Mouse (Mus musculus) MEL (cell line): ENCODE data around the gene Nat8f5. TPM values are rescaled to one million over a fixed set of nuclear protein-coding genes. Genes with fewer than 3 reads are reported as not detected.

Source experiments
- DNase-seq: peaks from one replicate; pipeline ENCODE4 v3.0.0; 2011; ENCODE audit warnings: low read depth, low spot score
- H3K27ac ChIP-seq: 2 replicates; pipeline ENCODE4 v1.5.1; 2012; ENCODE audit warnings: low read depth, mild to moderate bottlenecking, control low read depth, low read length, moderate library complexity; ENCODE audit not compliant: control insufficient read depth
- H3K27me3 ChIP-seq, 2 experiments: fragments of 150-350 bp in 1 of 2; sonication (generic) in 1 of 2; 2 replicates each; pipeline ENCODE4 v1.6.1; 2012; ENCODE audit warnings: low read length in 2 of 2, mild to moderate bottlenecking in 2 of 2, improper control_type of control experiment in 1 of 2, moderate library complexity in 1 of 2; ENCODE audit not compliant: insufficient read depth in 2 of 2, control insufficient read depth in 1 of 2
- H3K36me3 ChIP-seq, 2 experiments: 2 replicates each; pipeline ENCODE4 v1.6.1; 2012 to 2014; ENCODE audit warnings: low read length in 2 of 2, improper control_type of control experiment in 1 of 2, inconsistent platforms in 1 of 2, mild to moderate bottlenecking in 1 of 2; ENCODE audit not compliant: insufficient read depth in 2 of 2, control insufficient read depth in 1 of 2
- H3K4me1 ChIP-seq, 2 experiments: fragments of 150-350 bp in 1 of 2; sonication (generic) in 1 of 2; 2 replicates each; pipeline ENCODE4 v1.6.1; 2012; ENCODE audit warnings: low read length in 2 of 2, improper control_type of control experiment in 1 of 2, mild to moderate bottlenecking in 1 of 2; ENCODE audit not compliant: insufficient read depth in 2 of 2, control insufficient read depth in 1 of 2
- H3K4me3 ChIP-seq, 2 experiments: fragments of 150-350 bp in 1 of 2; sonication (generic) in 1 of 2; 2 replicates each; pipeline ENCODE4 v1.5.1; 2012; ENCODE audit warnings: low read depth in 2 of 2, low read length in 2 of 2, mild to moderate bottlenecking in 2 of 2, moderate library complexity in 2 of 2, control low read depth in 1 of 2, improper control_type of control experiment in 1 of 2; ENCODE audit not compliant: control insufficient read depth in 1 of 2, insufficient read depth in 1 of 2
- H3K79me2 ChIP-seq: 2 replicates; pipeline ENCODE4 v1.6.1; 2012; ENCODE audit warnings: mild to moderate bottlenecking, low read length, moderate library complexity; ENCODE audit not compliant: control insufficient read depth, poor library complexity, insufficient read depth
- H3K9ac ChIP-seq: 2 replicates; pipeline ENCODE4 v1.6.1; 2012; ENCODE audit warnings: low read depth, mild to moderate bottlenecking, control low read depth, low read length, moderate library complexity; ENCODE audit not compliant: control insufficient read depth, poor library complexity, severe bottlenecking
- H3K9me3 ChIP-seq: fragments of 150-350 bp; sonication (generic); replicated peaks from 2 replicates; pipeline ENCODE4 v1.6.1; 2012; ENCODE audit warnings: mild to moderate bottlenecking, low read length, improper control_type of control experiment, moderate library complexity; ENCODE audit not compliant: insufficient read depth
- BHLHE40 ChIP-seq: IDR thresholded peaks from 2 replicates; pipeline ENCODE4 v1.6.1; 2012; ENCODE audit warnings: low read depth, mild to moderate bottlenecking, inconsistent platforms, low read length, improper control_type of control experiment, borderline replicate concordance
- CHD1 ChIP-seq: IDR thresholded peaks from 2 replicates; pipeline ENCODE4 v1.6.1; 2012; ENCODE audit warnings: low read depth, mild to moderate bottlenecking, inconsistent platforms, low read length, improper control_type of control experiment
- CHD2 ChIP-seq: IDR thresholded peaks from 2 replicates; pipeline ENCODE4 v1.6.1; 2011; ENCODE audit warnings: low read length, improper control_type of control experiment
- CTCF ChIP-seq, 3 experiments: IDR thresholded peaks in 2 of 3; conservative IDR thresholded peaks in 1 of 3; 2 replicates each; pipeline ENCODE4 v1.5.1; 2011 to 2012; ENCODE audit warnings: low read length in 3 of 3, low read depth in 2 of 3, mild to moderate bottlenecking in 2 of 3, improper control_type of control experiment in 1 of 3, inconsistent platforms in 1 of 3, mixed read lengths in 1 of 3, moderate library complexity in 1 of 3; ENCODE audit not compliant: control insufficient read depth in 1 of 3, insufficient read depth in 1 of 3, poor library complexity in 1 of 3, severe bottlenecking in 1 of 3
- EP300 ChIP-seq, 2 experiments: IDR thresholded peaks; 2 replicates each; pipeline ENCODE4 v1.6.1; 2011; ENCODE audit warnings: improper control_type of control experiment in 2 of 2, low read length in 2 of 2, low read depth in 1 of 2, mild to moderate bottlenecking in 1 of 2
- ETS1 ChIP-seq: IDR thresholded peaks from 2 replicates; pipeline ENCODE4 v1.6.1; 2012; ENCODE audit warnings: low read depth, mild to moderate bottlenecking, inconsistent platforms, low read length, improper control_type of control experiment, moderate library complexity
- GABPA ChIP-seq: IDR thresholded peaks from 2 replicates; pipeline ENCODE4 v1.6.1; 2012; ENCODE audit warnings: low read depth, mild to moderate bottlenecking, inconsistent platforms, low read length, improper control_type of control experiment, moderate library complexity
- HCFC1 ChIP-seq: IDR thresholded peaks from 2 replicates; pipeline ENCODE4 v1.6.1; 2012; ENCODE audit warnings: low read depth, mild to moderate bottlenecking, inconsistent platforms, low read length, improper control_type of control experiment, moderate library complexity
- JUND ChIP-seq: IDR thresholded peaks from 2 replicates; pipeline ENCODE4 v1.6.1; 2011; ENCODE audit warnings: low read depth, mild to moderate bottlenecking, improper control_type of control experiment, low read length
- MAFK ChIP-seq: IDR thresholded peaks from 2 replicates; pipeline ENCODE4 v1.6.1; 2011; ENCODE audit warnings: low read depth, mild to moderate bottlenecking, low read length, improper control_type of control experiment, borderline replicate concordance
- MAZ ChIP-seq: IDR thresholded peaks from 2 replicates; pipeline ENCODE4 v1.6.1; 2012; ENCODE audit warnings: low read depth, mild to moderate bottlenecking, inconsistent platforms, low read length, improper control_type of control experiment
- MXI1 ChIP-seq: IDR thresholded peaks from 2 replicates; pipeline ENCODE4 v1.6.1; 2011; ENCODE audit warnings: mild to moderate bottlenecking, low read depth, low read length, improper control_type of control experiment
- MYB ChIP-seq: IDR thresholded peaks from 2 replicates; pipeline ENCODE4 v1.6.1; 2011; ENCODE audit warnings: mild to moderate bottlenecking, low read depth, low read length, improper control_type of control experiment
- NRF1 ChIP-seq: IDR thresholded peaks from 2 replicates; pipeline ENCODE4 v1.6.1; 2014; ENCODE audit warnings: low read depth, mild to moderate bottlenecking, inconsistent platforms, low read length, improper control_type of control experiment, moderate library complexity; ENCODE audit not compliant: poor library complexity, insufficient read depth, severe bottlenecking
- POLR2A ChIP-seq, 2 experiments: IDR thresholded peaks; 2 replicates each; pipeline ENCODE4 v1.6.1; 2011 to 2012; ENCODE audit warnings: low read length in 2 of 2, mild to moderate bottlenecking in 2 of 2, control low read depth in 1 of 2, improper control_type of control experiment in 1 of 2, low read depth in 1 of 2, moderate library complexity in 1 of 2; ENCODE audit not compliant: control insufficient read depth in 1 of 2, insufficient read depth in 1 of 2, poor library complexity in 1 of 2
- POLR2AphosphoS2 ChIP-seq: IDR thresholded peaks from 2 replicates; pipeline ENCODE4 v1.6.1; 2011; ENCODE audit warnings: low read length, improper control_type of control experiment
- RAD21 ChIP-seq: IDR thresholded peaks from 2 replicates; pipeline ENCODE4 v1.6.1; 2011; ENCODE audit warnings: mild to moderate bottlenecking, low read depth, low read length, improper control_type of control experiment
- RCOR1 ChIP-seq: IDR thresholded peaks from 2 replicates; pipeline ENCODE4 v1.6.1; 2012; ENCODE audit warnings: low read depth, mild to moderate bottlenecking, inconsistent platforms, low read length, improper control_type of control experiment
- SMC3 ChIP-seq: IDR thresholded peaks from 2 replicates; pipeline ENCODE4 v1.6.1; 2011; ENCODE audit warnings: low read depth, low read length, improper control_type of control experiment
- TAL1 ChIP-seq: IDR thresholded peaks from 2 replicates; pipeline ENCODE4 v1.6.1; 2012; ENCODE audit warnings: mild to moderate bottlenecking, inconsistent platforms, low read length, moderate library complexity, mixed read lengths
- TBP ChIP-seq: IDR thresholded peaks from 2 replicates; pipeline ENCODE4 v1.8.0; 2011; ENCODE audit warnings: low read depth, low read length, improper control_type of control experiment
- TCF12 ChIP-seq: IDR thresholded peaks from 2 replicates; pipeline ENCODE4 v1.6.1; 2014; ENCODE audit warnings: low read depth, mild to moderate bottlenecking, inconsistent platforms, low read length, improper control_type of control experiment, moderate library complexity
- USF1 ChIP-seq: IDR thresholded peaks from 2 replicates; pipeline ENCODE4 v1.6.1; 2014; ENCODE audit warnings: low read depth, mild to moderate bottlenecking, inconsistent platforms, low read length, improper control_type of control experiment, moderate library complexity
- ZC3H11A ChIP-seq: IDR thresholded peaks from 2 replicates; pipeline ENCODE4 v1.6.1; 2012; ENCODE audit warnings: low read depth, mild to moderate bottlenecking, inconsistent platforms, low read length, improper control_type of control experiment
- ZKSCAN1 ChIP-seq: IDR thresholded peaks from 2 replicates; pipeline ENCODE4 v1.6.1; 2012; ENCODE audit warnings: low read depth, mild to moderate bottlenecking, inconsistent platforms, low read length, improper control_type of control experiment, moderate library complexity
- ZNF384 ChIP-seq: IDR thresholded peaks from 2 replicates; pipeline ENCODE4 v1.6.1; 2012; ENCODE audit warnings: low read depth, mild to moderate bottlenecking, inconsistent platforms, low read length, improper control_type of control experiment
- polyA plus RNA-seq, 2 experiments: library from polyadenylated mRNA; stranded (reverse) in 1 of 2; unstranded in 1 of 2; fragments of >175 nt in 1 of 2; fragments of >200 nt in 1 of 2; gene quantifications; 2 replicates each; pipeline versions ENCODE4 v1.2.1 to v1.2.4; 2012; ENCODE audit warnings: low replicate concordance in 2 of 2, low read depth in 1 of 2; ENCODE audit not compliant: insufficient read length in 2 of 2, insufficient read depth in 1 of 2, missing spikeins in 1 of 2
- total RNA-seq: library from RNA; depleted of rRNA; stranded (reverse); fragments of 300-350 nt; gene quantifications from 2 replicates; pipeline ENCODE4 v1.2.3, GENCODE M21; 2012

The Nat8f5 gene
- total and polyA plus RNA-seq, 3 experiments, result not detected

- no peak for DNase-seq
- Histone ChIP-seq H3K9me3 (no peaks in the 10 kb centered on the region), H3K4me1 (no peaks in the 10 kb centered on the region), H3K9ac (no peak overlapping the region), H3K36me3 (no peaks in the 10 kb centered on the region), H3K79me2 (no peaks in the 10 kb centered on the region), H3K4me3 (no peak overlapping the region), H3K27me3 (peaks cover 0 to 3% of the 10 kb centered on the region in 2 experiments), H3K27ac (no peak overlapping the region)
- no peak for TF ChIP-seq POLR2AphosphoS2
- TF ChIP-seq JUND, result no peak
- no peak for TF ChIP-seq USF1
- TF ChIP-seq TBP, result no peak
- no peak for TF ChIP-seq POLR2A (IDR thresholded peaks at IDR 0.05; ENCODE audit: control insufficient read depth in 1 of 2, insufficient read depth in 1 of 2, low read depth in 1 of 2, low read length in 2 of 2, poor library complexity in 1 of 2)
- no peak for TF ChIP-seq CTCF (IDR thresholded peaks at IDR 0.05 in 2 of 3, conservative IDR thresholded peaks at IDR 0.05 in 1 of 3; ENCODE audit: control insufficient read depth in 1 of 3, insufficient read depth in 1 of 3, low read depth in 2 of 3, low read length in 3 of 3, poor library complexity in 1 of 3, severe bottlenecking in 1 of 3)
- TF ChIP-seq SMC3, result no peak
- no peak for TF ChIP-seq TAL1
- no peak for TF ChIP-seq EP300 (IDR thresholded peaks at IDR 0.05; ENCODE audit: low read depth in 1 of 2, low read length in 2 of 2)
Observed at GRCm38 (mm10) chr6:85863136-85863535, 42.4 kb upstream of the Nat8f5 start.

- Histone ChIP-seq H3K27me3 (peaks cover 0 to 3% of the 10 kb centered on the region in 2 experiments), H3K79me2 (no peaks in the 10 kb centered on the region), H3K9ac (no peak overlapping the region), H3K4me3 (no peak overlapping the region), H3K27ac (no peak overlapping the region), H3K4me1 (no peaks in the 10 kb centered on the region), H3K9me3 (no peaks in the 10 kb centered on the region), H3K36me3 (no peaks in the 10 kb centered on the region)
- TF ChIP-seq NRF1, result no peak
- no peak for DNase-seq
Observed at GRCm38 (mm10) chr6:85862565-85862964, 41.8 kb upstream of the Nat8f5 start.

GRCm38 (mm10) chr6:85861247-85861646 is 40.5 kb upstream of the Nat8f5 start:
- Histone ChIP-seq H3K4me1 (no peaks in the 10 kb centered on the region), H3K4me3 (no peak overlapping the region), H3K9ac (no peak overlapping the region), H3K27ac (no peak overlapping the region), H3K9me3 (no peaks in the 10 kb centered on the region), H3K36me3 (no peaks in the 10 kb centered on the region), H3K27me3 (peaks cover 0 to 5% of the 10 kb centered on the region in 2 experiments), H3K79me2 (no peaks in the 10 kb centered on the region)
- no peak for DNase-seq
- TF ChIP-seq ZC3H11A, result no peak
- TF ChIP-seq RAD21, result no peak
- TF ChIP-seq TCF12, result no peak
- TF ChIP-seq MXI1, result no peak
- no peak for TF ChIP-seq MAZ
- TF ChIP-seq POLR2AphosphoS2, result no peak
- TF ChIP-seq ETS1, result no peak
- no peak for TF ChIP-seq CHD1
- TF ChIP-seq MAFK, result no peak
- no peak for TF ChIP-seq CHD2
- TF ChIP-seq ZKSCAN1, result no peak
- no peak for TF ChIP-seq BHLHE40
- TF ChIP-seq HCFC1, result no peak
- no peak for TF ChIP-seq ZNF384
- TF ChIP-seq MYB, result no peak
- no peak for TF ChIP-seq POLR2A (IDR thresholded peaks at IDR 0.05; ENCODE audit: control insufficient read depth in 1 of 2, insufficient read depth in 1 of 2, low read depth in 1 of 2, low read length in 2 of 2, poor library complexity in 1 of 2)
- TF ChIP-seq RCOR1, result no peak
- no peak for TF ChIP-seq GABPA
- TF ChIP-seq TAL1, result no peak
